Mouse (Mus musculus) granulocyte monocyte progenitor cell, adult 5-6 weeks (primary cell): ENCODE results near the gene Thbs3. TPM values are rescaled to one million over a fixed set of nuclear protein-coding genes. Genes with fewer than 3 reads are reported as not detected.

Experiments
- total RNA-seq, 2 experiments: library from RNA; stranded (forward) in 1 of 2; stranded (reverse) in 1 of 2; fragments of 200-712, 200-1000 nt in 1 of 2; fragments of >200 nt in 1 of 2; fragmentation: Nextera tagmentation in 1 of 2; gene quantifications; 2 replicates each; pipeline ENCODE4 v1.2.3; 2014 to 2017

Gene Thbs3
- total RNA-seq, 2 experiments from 2014 or later = not detected

Other genes starting within 250 kb of the Thbs3 start
- gene Rusc1, start 121.9 kb upstream of the Thbs3 start, total RNA-seq (2014; fragmentation: Nextera tagmentation) = 34.0 and 34.2 TPM in 2 replicates
- gene Rusc1, start 121.9 kb upstream of the Thbs3 start, total RNA-seq (2017) = 11.4 and 19.3 TPM in 2 replicates
- not detected in 2 replicates for gene Gm43738, start 114.1 kb upstream of the Thbs3 start, total RNA-seq (2014; fragmentation: Nextera tagmentation)
- not detected in 2 replicates for gene Gm43738, start 114.1 kb upstream of the Thbs3 start, total RNA-seq (2017)
- 161 and 178 TPM in 2 replicates for gene Fdps, start 113.2 kb upstream of the Thbs3 start, total RNA-seq (2014; fragmentation: Nextera tagmentation)
- gene Fdps, start 113.2 kb upstream of the Thbs3 start, total RNA-seq (2017) = 198 and 245 TPM in 2 replicates
- 0.32 TPM in 1 of 2 replicates, not detected in the other for gene Pklr, start 79.0 kb upstream of the Thbs3 start, total RNA-seq (2014; fragmentation: Nextera tagmentation)
- gene Pklr, start 79.0 kb upstream of the Thbs3 start, total RNA-seq (2017) = 0.26 and 0.43 TPM in 2 replicates
- gene Hcn3, start 55.0 kb upstream of the Thbs3 start, total RNA-seq (2014; fragmentation: Nextera tagmentation) = 0.77 TPM in 1 of 2 replicates, not detected in the other
- 0.56 and 0.82 TPM in 2 replicates for gene Hcn3, start 55.0 kb upstream of the Thbs3 start, total RNA-seq (2017)
- gene Clk2, start 50.4 kb upstream of the Thbs3 start, total RNA-seq (2014; fragmentation: Nextera tagmentation) = 74.6 and 80.2 TPM in 2 replicates
- gene Clk2, start 50.4 kb upstream of the Thbs3 start, total RNA-seq (2017) = 51.8 and 67.1 TPM in 2 replicates
- gene Scamp3, start 37.7 kb upstream of the Thbs3 start, total RNA-seq (2014; fragmentation: Nextera tagmentation) = 59.6 and 99.0 TPM in 2 replicates
- gene Scamp3, start 37.7 kb upstream of the Thbs3 start, total RNA-seq (2017) = 32.9 and 37.2 TPM in 2 replicates
- 23.9 and 27.2 TPM in 2 replicates for gene Fam189b, start 32.0 kb upstream of the Thbs3 start, total RNA-seq (2014; fragmentation: Nextera tagmentation)
- gene Fam189b, start 32.0 kb upstream of the Thbs3 start, total RNA-seq (2017) = 2.5 and 2.9 TPM in 2 replicates
- gene Gba, start 12.3 kb upstream of the Thbs3 start, total RNA-seq (2014; fragmentation: Nextera tagmentation) = 39.7 and 74.2 TPM in 2 replicates
- 49.3 and 50.5 TPM in 2 replicates for gene Gba, start 12.3 kb upstream of the Thbs3 start, total RNA-seq (2017)
- 78.6 and 102 TPM in 2 replicates for gene Mtx1, start 11.9 kb downstream of the Thbs3 start, total RNA-seq (2014; fragmentation: Nextera tagmentation)
- gene Mtx1, start 11.9 kb downstream of the Thbs3 start, total RNA-seq (2017) = 76.4 and 114 TPM in 2 replicates
- gene Muc1, start 13.9 kb downstream of the Thbs3 start, total RNA-seq (2014; fragmentation: Nextera tagmentation) = not detected in 2 replicates
- 0.04 TPM in 1 of 2 replicates, not detected in the other for gene Muc1, start 13.9 kb downstream of the Thbs3 start, total RNA-seq (2017)
- gene Krtcap2, start 30.8 kb downstream of the Thbs3 start, total RNA-seq (2014; fragmentation: Nextera tagmentation) = 312 and 315 TPM in 2 replicates
- 376 and 384 TPM in 2 replicates for gene Krtcap2, start 30.8 kb downstream of the Thbs3 start, total RNA-seq (2017)
- 3.7 and 6.0 TPM in 2 replicates for gene Trim46, start 31.1 kb downstream of the Thbs3 start, total RNA-seq (2014; fragmentation: Nextera tagmentation)
- gene Trim46, start 31.1 kb downstream of the Thbs3 start, total RNA-seq (2017) = 0.52 and 2.8 TPM in 2 replicates
- gene Dpm3, start 44.2 kb downstream of the Thbs3 start, total RNA-seq (2014; fragmentation: Nextera tagmentation) = 31.2 and 122 TPM in 2 replicates
- 86.0 and 91.7 TPM in 2 replicates for gene Dpm3, start 44.2 kb downstream of the Thbs3 start, total RNA-seq (2017)
- gene Slc50a1, start 55.4 kb downstream of the Thbs3 start, total RNA-seq (2014; fragmentation: Nextera tagmentation) = 55.0 and 80.7 TPM in 2 replicates
- gene Slc50a1, start 55.4 kb downstream of the Thbs3 start, total RNA-seq (2017) = 62.0 and 65.0 TPM in 2 replicates
- not detected in 2 replicates for gene Efna1, start 66.0 kb downstream of the Thbs3 start, total RNA-seq (2014; fragmentation: Nextera tagmentation)
- not detected in 2 replicates for gene Efna1, start 66.0 kb downstream of the Thbs3 start, total RNA-seq (2017)
- not detected in 2 replicates for gene Efna3, start 107.8 kb downstream of the Thbs3 start, total RNA-seq (2014; fragmentation: Nextera tagmentation)
- not detected in 2 replicates for gene Efna3, start 107.8 kb downstream of the Thbs3 start, total RNA-seq (2017)
- 0.66 and 2.1 TPM in 2 replicates for gene Efna4, start 122.8 kb downstream of the Thbs3 start, total RNA-seq (2014; fragmentation: Nextera tagmentation)
- not detected in 2 replicates for gene Efna4, start 122.8 kb downstream of the Thbs3 start, total RNA-seq (2017)
- 42.7 and 80.7 TPM in 2 replicates for gene Adam15, start 134.8 kb downstream of the Thbs3 start, total RNA-seq (2014; fragmentation: Nextera tagmentation)
- gene Adam15, start 134.8 kb downstream of the Thbs3 start, total RNA-seq (2017) = 34.8 and 44.8 TPM in 2 replicates
- not detected in 2 replicates for gene Dcst2, start 146.8 kb downstream of the Thbs3 start, total RNA-seq (2014; fragmentation: Nextera tagmentation)
- gene Dcst2, start 146.8 kb downstream of the Thbs3 start, total RNA-seq (2017) = not detected in 2 replicates
- gene Dcst1, start 150.1 kb downstream of the Thbs3 start, total RNA-seq (2014; fragmentation: Nextera tagmentation) = not detected in 2 replicates
- gene Dcst1, start 150.1 kb downstream of the Thbs3 start, total RNA-seq (2017) = not detected in 2 replicates
- 8.5 and 18.6 TPM in 2 replicates for gene Zbtb7b, start 179.6 kb downstream of the Thbs3 start, total RNA-seq (2014; fragmentation: Nextera tagmentation)
- 7.5 and 14.0 TPM in 2 replicates for gene Zbtb7b, start 179.6 kb downstream of the Thbs3 start, total RNA-seq (2017)
- gene Lenep, start 187.6 kb downstream of the Thbs3 start, total RNA-seq (2014; fragmentation: Nextera tagmentation) = 0.64 and 2.1 TPM in 2 replicates
- not detected in 2 replicates for gene Lenep, start 187.6 kb downstream of the Thbs3 start, total RNA-seq (2017)
- 27.5 and 41.7 TPM in 2 replicates for gene Flad1, start 196.7 kb downstream of the Thbs3 start, total RNA-seq (2014; fragmentation: Nextera tagmentation)
- gene Flad1, start 196.7 kb downstream of the Thbs3 start, total RNA-seq (2017) = 15.3 and 16.2 TPM in 2 replicates
- 178 and 260 TPM in 2 replicates for gene Cks1b, start 203.2 kb downstream of the Thbs3 start, total RNA-seq (2014; fragmentation: Nextera tagmentation)
- gene Cks1b, start 203.2 kb downstream of the Thbs3 start, total RNA-seq (2017) = 194 and 212 TPM in 2 replicates
- 51.2 and 75.8 TPM in 2 replicates for gene Shc1, start 203.3 kb downstream of the Thbs3 start, total RNA-seq (2014; fragmentation: Nextera tagmentation)
- 37.7 and 49.1 TPM in 2 replicates for gene Shc1, start 203.3 kb downstream of the Thbs3 start, total RNA-seq (2017)
- gene Pygo2, start 215.0 kb downstream of the Thbs3 start, total RNA-seq (2014; fragmentation: Nextera tagmentation) = 18.9 and 35.2 TPM in 2 replicates
- 8.8 and 8.9 TPM in 2 replicates for gene Pygo2, start 215.0 kb downstream of the Thbs3 start, total RNA-seq (2017)
- gene Pbxip1, start 221.5 kb downstream of the Thbs3 start, total RNA-seq (2014; fragmentation: Nextera tagmentation) = 9.7 TPM in 2 replicates
- gene Pbxip1, start 221.5 kb downstream of the Thbs3 start, total RNA-seq (2017) = 7.8 and 12.2 TPM in 2 replicates
- gene Pmvk, start 239.4 kb downstream of the Thbs3 start, total RNA-seq (2014; fragmentation: Nextera tagmentation) = 13.3 and 20.7 TPM in 2 replicates
- 9.5 and 22.8 TPM in 2 replicates for gene Pmvk, start 239.4 kb downstream of the Thbs3 start, total RNA-seq (2017)